Mouse (Mus musculus) C2C12 (cell line): ENCODE measurements around the gene Xpo4.

ENCODE experiments used
- CEBPB ChIP-seq: IDR thresholded peaks from one replicate; pipeline ENCODE4 v1.6.1; 2011; ENCODE audit warnings: low read depth, mild to moderate bottlenecking, control low read depth, moderate library complexity
- CTCF ChIP-seq: IDR thresholded peaks from one replicate; pipeline ENCODE4 v1.5.1; 2011; ENCODE audit not compliant: control insufficient read depth, insufficient read depth, insufficient read length
- MYOG ChIP-seq: IDR thresholded peaks from one replicate; pipeline ENCODE4 v1.6.1; 2011; ENCODE audit not compliant: control insufficient read depth, insufficient read length; ENCODE audit errors: extremely low read depth
- USF1 ChIP-seq: IDR thresholded peaks from one replicate; pipeline ENCODE4 v1.6.1; 2011; ENCODE audit warnings: low read depth, mild to moderate bottlenecking, control low read depth, moderate library complexity

DNA sequence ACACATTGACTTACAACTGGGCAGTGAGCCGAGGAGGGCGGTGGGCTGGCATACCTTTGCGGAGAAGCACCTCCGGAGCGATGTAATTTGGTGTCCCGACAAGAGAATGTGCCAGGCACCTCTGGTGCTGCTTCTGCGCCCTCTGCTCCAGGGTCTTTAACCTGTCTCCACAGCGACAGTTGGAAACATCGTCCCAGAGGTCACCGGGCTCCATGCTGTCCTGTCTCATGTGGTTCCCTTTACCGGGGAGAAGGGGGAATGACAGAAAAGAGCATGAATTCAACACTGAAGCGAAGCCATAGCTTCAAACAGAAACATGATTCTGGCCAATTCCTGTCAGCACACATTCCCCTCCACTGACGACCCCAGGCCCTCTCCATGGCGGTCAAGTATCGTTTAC lies 30.8 kb upstream of the Xpo4 start:
- TF ChIP-seq CTCF (no peak), USF1 (no peak), MYOG (no peak), CEBPB (no peak)
